Mouse (Mus musculus): ENCODE measurements at regions not wholly inside any gene's neighbourhood (a gene's known extent, or its start where the extent isn't known, plus 50 kb on each side); places are given as distances from the start of the nearest gene placed in this dataset.

DNA sequence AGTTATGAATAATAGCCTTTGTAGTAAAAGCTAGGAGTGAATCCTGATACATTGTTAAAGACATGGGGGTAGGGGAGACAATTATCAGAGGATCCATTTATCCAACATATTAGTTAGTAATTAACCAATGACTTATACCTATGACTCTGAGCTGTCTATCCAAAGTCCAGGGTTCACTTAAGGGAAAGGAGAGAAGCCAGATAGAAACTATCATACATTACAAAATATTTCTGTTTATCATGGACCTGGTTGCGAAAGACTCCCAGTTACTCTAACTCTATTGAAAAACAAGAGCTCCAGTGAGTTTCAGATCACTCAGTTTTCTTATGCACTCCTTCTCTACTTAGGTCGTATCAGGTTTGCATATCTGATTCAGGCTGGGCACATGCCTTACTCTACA, 749.3 kb downstream of the H2al1n start:
- DNase-seq (ENCODE audit: low spot score in 2 of 2): no peak

DNA sequence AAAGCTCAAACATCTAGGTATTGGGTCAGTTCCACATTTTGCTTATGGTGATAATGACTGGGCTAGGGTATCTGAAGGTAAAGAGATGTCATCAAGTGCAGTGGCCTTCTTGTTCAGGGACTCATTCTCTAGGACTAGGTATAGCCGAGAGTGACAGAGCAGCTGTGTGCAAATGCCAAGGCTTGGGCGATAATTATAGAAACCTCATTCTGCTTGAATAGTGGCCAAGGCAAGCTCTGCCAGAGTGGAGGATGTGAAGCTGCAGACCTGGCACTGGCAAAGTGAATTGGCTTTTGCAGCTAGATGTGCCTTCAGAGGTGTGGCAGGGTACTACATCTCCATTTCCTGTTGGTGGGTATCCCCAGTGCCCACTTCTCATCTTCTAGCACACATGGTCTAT, 796.1 kb downstream of the H2al1n start:
- peak in 1 of 2 experiments; percentile 1 for DNase-seq (ENCODE audit: low spot score in 2 of 2)
